Mouse (Mus musculus) spleen, adult 2 months (tissue): Measurements from ENCODE around the gene Lhfpl3.

Experiments
- CTCF ChIP-seq: fragments of 200-500 bp; IDR thresholded peaks from 2 replicates; pipeline ENCODE4 v1.5.1; 2011; ENCODE audit warnings: mild to moderate bottlenecking, inconsistent platforms; ENCODE audit not compliant: insufficient read depth, insufficient read length, insufficient replicate concordance; ENCODE audit errors: extremely low read depth
- POLR2A ChIP-seq: fragments of 200-500 bp; IDR thresholded peaks from 2 replicates; pipeline ENCODE4 v1.6.1; 2011; ENCODE audit warnings: low read depth, low read length, inconsistent platforms

GRCm38 (mm10) chr5:23049083-23049663, 303.3 kb downstream of the Lhfpl3 start:
- TF ChIP-seq CTCF (no peak), POLR2A (no peak)
